Mouse (Mus musculus): ENCODE data around the gene Ctrb1.
A peak's percentile ranks its signal among the peaks of the same experiment; 100 is the strongest.

The Ctrb1 gene

DNA sequence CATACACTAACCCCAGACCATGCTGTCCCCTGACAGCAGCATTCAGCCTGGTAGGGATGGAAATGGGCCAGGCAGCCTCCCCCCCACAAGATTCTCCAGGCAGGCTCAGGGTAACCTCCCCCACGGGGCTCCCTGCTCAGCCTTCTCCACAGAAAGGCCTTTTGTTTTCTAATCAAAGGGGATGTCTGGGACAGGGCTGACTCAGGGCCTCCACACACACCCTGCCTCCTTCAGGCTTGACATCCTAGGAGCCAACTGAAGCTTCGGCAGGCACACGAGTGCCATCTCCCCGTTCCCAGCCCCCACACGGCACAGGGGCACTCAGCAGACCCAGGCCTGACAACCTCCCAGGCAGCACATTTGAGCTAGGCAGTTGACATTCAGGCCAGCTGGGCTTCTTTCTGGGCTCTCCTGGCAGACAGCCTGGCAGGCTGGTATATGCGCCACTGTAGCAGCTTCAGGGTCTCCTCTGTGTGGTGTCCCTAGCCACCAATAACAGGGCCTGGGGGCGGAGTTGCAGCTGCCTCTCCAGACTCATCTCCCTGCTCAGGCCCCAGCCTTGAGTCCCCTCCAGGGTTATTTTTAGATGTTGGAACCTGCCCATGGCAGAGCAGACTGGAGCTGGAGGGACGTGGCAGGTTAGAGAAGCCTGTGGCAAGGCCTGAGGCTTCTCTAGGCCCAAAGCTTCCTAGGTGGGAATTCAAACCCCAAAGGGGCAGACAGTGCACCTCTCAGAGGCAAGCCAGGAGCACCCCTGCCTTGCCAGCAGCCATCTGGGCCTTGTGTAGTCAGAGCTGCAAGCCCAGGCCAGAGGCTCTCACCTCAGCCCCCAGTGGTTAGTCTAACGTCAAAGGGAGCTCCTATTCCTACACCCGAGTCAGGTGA is 26.0 kb upstream of the Ctrb1 start:
- peak; percentile 64 for DNase-seq

DNA sequence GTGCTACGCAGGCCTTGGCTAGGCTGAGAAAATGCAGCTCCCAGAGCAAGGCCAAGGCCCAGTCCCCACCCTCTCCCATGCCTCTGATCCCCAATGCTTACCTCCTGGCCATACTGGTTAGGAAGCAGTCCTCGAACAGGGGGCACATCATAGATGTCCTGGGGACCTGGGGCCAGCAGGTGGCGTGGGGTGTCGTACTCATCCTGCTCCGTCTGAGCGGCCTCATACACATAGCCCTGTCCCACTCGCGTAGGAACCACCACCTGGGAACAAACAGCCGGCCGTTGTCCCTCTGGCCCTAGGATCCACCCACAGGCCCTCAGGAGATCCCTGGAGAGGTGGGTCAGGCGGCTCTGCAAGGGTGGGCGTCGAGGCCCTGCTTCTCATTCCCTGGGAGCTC is 24.7 kb upstream of the Ctrb1 start:
- no peak for DNase-seq

- DNase-seq = no peak
Observed at GRCm38 (mm10) chr8:111714295-111714694, 23.5 kb upstream of the Ctrb1 start.

GRCm38 (mm10) chr8:111713817-111714216 is 23.0 kb upstream of the Ctrb1 start:
- DNase-seq = no peak

GRCm38 (mm10) chr8:111713291-111713690 is 22.5 kb upstream of the Ctrb1 start:
- DNase-seq = no peak

GRCm38 (mm10) chr8:111712588-111712987 is 21.8 kb upstream of the Ctrb1 start:
- DNase-seq = peak; percentile 75

DNA sequence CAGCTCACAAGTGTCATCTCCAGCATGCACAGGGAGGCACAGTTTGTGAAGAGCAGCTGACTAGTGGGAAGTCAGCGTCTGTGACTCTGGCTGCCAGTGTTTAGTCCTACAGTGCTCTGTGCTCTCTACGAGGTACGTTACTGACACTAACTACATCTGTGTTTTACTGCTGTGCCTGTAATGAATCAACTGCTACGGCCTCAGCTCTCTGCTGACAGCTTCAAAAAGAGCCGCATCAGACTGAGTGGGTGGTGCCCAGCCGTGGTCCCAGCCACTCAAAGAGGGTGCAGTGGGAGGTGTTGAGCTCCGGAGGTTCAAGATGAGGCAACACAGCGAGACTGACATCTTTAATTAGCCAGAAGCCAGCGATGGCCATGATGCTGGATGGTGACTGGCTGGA is 21.3 kb upstream of the Ctrb1 start:
- no peak for DNase-seq

DNA sequence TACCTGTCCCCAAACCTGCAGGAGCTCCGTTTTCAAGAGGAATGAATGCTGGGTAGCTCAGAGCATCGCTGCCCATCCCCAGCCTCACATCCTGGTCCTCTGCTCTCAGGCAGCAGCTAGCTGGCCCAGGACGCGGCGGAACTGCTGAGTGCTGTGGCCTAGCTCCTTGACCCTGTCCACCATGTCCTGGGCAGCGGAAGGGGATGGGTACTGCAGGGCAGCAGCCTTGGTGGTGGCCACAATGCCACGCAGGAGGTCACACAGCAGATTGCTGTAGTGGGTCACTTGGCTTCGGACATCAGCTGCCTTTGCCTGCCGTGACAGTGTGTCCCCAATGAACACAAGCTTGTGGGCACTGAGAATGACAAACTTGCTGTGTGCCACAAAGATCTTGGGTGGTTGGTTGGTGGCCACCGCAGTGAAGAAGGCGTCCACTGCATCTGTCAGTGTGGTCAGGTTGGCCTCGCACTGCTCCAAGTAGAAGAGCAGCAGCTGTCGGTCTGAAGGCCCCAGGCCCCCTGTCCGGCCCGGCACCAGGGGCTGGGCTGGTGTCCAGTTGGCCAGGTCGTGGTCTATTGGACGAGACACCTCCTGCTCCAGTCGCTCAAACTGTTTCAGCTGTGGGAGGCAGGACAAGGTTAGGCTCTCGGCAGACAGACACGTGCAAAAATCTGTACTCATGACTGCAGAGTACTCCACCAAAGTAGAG is 20.1 kb upstream of the Ctrb1 start:
- no peak for DNase-seq

DNA sequence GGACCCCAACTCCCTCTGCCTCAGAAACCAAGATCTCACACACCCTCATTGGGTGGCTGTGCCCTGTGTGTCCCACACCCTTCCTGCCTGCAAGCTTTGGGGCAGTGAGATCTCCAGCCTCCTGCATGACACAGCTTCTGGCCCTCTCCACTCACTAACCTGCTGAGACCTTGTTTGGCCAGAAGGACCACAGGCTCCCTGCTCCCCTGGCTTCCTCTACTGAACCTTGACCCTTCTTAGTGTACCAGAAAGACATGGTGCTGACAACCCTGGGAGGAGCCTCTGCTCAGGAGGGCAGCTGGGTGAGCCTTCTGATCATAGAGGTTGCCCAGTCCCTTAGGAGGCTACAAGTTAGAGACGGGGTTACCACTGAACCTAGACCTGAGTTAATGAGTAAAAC is 18.4 kb upstream of the Ctrb1 start:
- no peak for DNase-seq

DNA sequence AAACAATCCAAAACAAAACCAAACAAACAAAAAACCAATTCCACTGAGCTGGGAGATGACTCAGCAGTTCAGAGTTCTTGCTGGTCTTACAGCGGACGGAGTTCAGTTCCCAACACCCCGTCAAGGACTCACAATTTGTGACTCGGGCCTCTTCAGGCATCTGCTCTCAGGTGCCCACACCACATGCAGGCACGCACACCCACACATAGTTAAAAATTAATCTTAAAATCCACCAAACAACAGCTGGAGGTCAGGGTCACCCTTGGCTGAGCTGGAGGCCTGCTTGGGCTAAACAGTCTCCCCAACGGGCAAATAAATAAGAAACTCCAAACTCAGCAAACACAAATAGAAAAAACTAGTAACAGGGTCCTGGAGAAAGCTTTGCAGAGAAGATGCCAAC is 17.5 kb upstream of the Ctrb1 start:
- no peak for DNase-seq

- no peak for DNase-seq
Observed at GRCm38 (mm10) chr8:111705699-111706098, 14.9 kb upstream of the Ctrb1 start.

- DNase-seq = no peak
Observed at GRCm38 (mm10) chr8:111705222-111705621, 14.4 kb upstream of the Ctrb1 start.

- no peak for DNase-seq
Observed at GRCm38 (mm10) chr8:111704585-111704984, 13.8 kb upstream of the Ctrb1 start.

- no peak for DNase-seq
Observed at GRCm38 (mm10) chr8:111701380-111701779, 10.6 kb upstream of the Ctrb1 start.

DNA sequence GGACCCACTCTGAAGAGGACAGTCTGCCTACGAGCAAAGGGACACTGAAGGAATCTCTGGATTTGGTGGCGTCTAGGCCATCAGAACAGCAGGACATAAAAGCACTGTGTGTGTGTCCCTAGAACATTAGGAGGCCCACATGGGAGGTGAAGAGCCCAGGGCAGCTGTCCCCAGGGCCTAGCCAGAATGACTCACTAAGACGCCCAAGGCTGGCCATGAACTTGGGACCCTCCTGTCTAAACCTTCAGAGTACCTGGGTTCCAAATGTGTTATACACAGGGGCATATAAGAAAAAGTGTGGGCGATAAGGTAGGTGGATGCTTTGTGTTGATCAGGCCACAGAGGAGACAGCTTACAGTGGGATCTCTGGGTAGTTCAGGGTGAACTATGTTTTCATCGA is 9.9 kb upstream of the Ctrb1 start:
- DNase-seq = no peak

DNA sequence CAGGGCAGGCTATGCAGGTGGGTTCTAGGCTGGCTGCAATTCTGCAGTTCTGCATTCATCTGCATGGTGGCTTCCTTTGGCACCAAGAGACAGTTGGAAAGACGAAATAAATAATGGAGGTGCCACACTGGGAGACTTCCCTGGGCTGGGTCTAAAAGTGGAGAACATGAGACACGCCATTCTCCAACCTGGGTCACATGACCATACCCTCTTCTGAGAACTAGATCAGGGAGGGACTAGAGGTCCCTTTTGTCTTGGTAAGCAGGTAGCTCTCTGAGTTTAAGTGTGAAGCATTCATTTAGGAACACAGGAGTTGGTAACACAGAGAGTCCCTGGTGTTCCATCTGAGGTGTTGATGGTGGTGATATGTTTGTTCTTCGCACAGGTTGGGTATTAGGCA is 9.4 kb upstream of the Ctrb1 start:
- DNase-seq = no peak

DNA sequence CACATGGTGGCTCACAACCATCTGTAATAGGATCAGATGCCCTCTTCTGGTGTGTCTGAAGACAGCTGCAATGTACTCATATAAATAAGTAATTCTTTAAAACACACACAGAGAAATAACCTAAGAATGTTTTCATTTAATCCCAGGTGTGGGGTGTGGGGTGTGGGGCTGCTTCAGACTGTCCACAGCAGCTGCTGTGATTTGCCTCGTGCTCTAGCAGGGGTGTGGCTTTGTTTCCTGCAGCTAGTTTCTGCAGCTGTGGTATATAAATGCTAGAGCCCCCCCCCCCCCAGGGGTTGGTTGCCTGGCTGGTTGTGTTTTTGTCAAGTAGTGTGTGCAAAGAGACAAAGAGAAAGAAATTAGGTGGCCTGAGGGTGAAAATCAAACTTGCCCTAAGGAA is 8.2 kb upstream of the Ctrb1 start:
- no peak for DNase-seq

- no peak for DNase-seq
Observed at GRCm38 (mm10) chr8:111697655-111698054, 6.8 kb upstream of the Ctrb1 start.

GRCm38 (mm10) chr8:111695441-111695840 is 4.6 kb upstream of the Ctrb1 start:
- no peak for DNase-seq

DNA sequence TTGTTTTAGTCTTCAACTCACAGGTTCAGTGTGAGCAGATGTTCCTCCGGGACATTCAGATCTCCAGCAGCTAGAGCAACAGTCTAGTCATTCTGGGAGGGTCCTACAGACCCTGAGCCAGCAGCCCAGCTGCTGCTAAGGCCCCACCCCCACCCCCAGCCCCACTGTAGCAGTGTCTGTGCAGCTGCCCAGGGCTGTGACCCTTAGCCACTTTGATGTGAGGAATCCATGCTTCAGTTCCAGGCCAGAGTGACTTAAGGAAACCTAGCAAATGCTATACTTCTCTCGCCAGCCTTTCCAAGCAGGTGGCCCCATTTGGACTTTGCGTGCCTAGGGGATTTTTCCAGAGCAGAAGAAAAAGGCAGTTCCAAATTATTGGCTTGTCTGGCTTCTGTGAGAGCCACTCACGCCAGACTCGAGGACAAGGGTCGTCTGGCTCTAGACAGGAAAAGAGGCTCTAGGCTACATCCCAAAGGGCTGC is 2.5 kb upstream of the Ctrb1 start:
- no peak for DNase-seq

DNA sequence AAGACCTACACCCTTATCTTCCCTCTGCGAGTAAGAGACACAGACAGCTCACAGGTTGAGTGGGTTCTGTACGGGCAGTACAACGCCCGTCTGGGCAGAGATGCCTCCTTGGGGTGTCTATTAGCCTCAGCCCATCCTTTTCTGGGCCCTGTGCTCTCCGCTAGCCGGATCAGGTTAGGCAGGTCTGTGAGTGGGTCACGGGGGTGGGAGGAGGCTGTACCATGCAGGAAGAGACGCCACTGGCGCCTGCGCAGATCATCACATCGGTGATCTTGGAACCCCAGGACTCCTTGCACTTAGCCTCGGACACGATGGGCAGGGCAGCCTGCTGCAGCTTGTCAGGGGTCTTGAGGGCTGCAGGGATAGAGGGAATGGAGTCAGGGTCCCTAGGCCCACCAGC is 3.9 kb downstream of the Ctrb1 start:
- no peak for DNase-seq

- DNase-seq = no peak
Observed at GRCm38 (mm10) chr8:111682521-111682920, 8.3 kb downstream of the Ctrb1 start.

DNA sequence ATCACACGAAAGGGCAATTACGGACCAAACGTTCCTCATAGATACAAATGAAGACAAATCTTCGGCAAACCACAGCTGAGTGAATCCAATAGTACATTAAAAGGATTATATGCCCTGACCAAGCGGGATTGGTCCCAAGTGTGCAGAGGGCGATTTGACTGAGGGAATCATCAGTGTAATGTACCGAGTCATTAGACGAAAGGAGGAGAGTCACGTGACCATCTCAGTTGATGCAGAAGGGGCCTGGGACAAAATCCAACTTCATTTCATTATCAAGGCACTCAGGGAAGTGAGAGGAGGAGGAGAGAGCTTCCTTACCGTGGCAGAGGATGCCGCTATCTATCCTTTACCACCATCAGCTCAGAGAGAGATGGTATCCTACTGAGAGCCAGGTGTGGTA is 9.7 kb downstream of the Ctrb1 start:
- DNase-seq = no peak

- DNase-seq = no peak
Observed at GRCm38 (mm10) chr8:111680423-111681028, 10.3 kb downstream of the Ctrb1 start.

Measured in lung, postnatal 14 days (tissue).